Mouse (Mus musculus) small intestine, adult 2 months (tissue): Measurements from ENCODE around the gene Spc25. TPM values are rescaled to one million over a fixed set of nuclear protein-coding genes. Genes with fewer than 3 reads are reported as not detected.

Experiments used
- H3K27ac ChIP-seq: fragments of 200-500 bp; 2 replicates; pipeline ENCODE4 v1.5.1; 2012; ENCODE audit warnings: low read depth, low read length, control low read depth, inconsistent platforms; ENCODE audit not compliant: insufficient read depth
- H3K27me3 ChIP-seq: fragments of 200-500 bp; 2 replicates; pipeline ENCODE4 v1.6.1; 2012; ENCODE audit warnings: mild to moderate bottlenecking, moderate library complexity, low read length, inconsistent platforms; ENCODE audit not compliant: control insufficient read depth, insufficient read depth
- H3K36me3 ChIP-seq: fragments of 200-500 bp; 2 replicates; pipeline ENCODE4 v1.6.1; 2012; ENCODE audit warnings: mild to moderate bottlenecking, low read length, control low read depth, inconsistent platforms; ENCODE audit not compliant: control insufficient read depth, insufficient read depth
- H3K4me1 ChIP-seq: fragments of 200-500 bp; 2 replicates; pipeline ENCODE4 v1.6.1; 2012; ENCODE audit warnings: low read length, inconsistent platforms, mixed read lengths; ENCODE audit not compliant: control insufficient read depth, insufficient read depth, insufficient read length
- H3K4me3 ChIP-seq: fragments of 200-500 bp; 2 replicates; pipeline ENCODE4 v1.5.1; 2012; ENCODE audit warnings: low read depth, mild to moderate bottlenecking, control low read depth, inconsistent platforms, low read length, moderate library complexity
- CTCF ChIP-seq: fragments of 200-500 bp; IDR thresholded peaks from 2 replicates; pipeline ENCODE4 v1.5.1; 2012; ENCODE audit warnings: low read depth, mild to moderate bottlenecking, control low read depth, inconsistent platforms, low read length, moderate library complexity, mixed read lengths; ENCODE audit not compliant: insufficient replicate concordance, insufficient read length; ENCODE audit errors: extremely low read depth
- POLR2A ChIP-seq: fragments of 200-500 bp; IDR thresholded peaks from 2 replicates; pipeline ENCODE4 v1.6.1; 2012; ENCODE audit warnings: low read depth, mild to moderate bottlenecking, control low read depth, inconsistent platforms, low read length, moderate library complexity
- WGBS: fragments of 180-500 bp; shearing (Covaris S2); methylation state at CpG from one replicate; pipeline ENCODE4 v1.1.7; 2018; 5-methylcytosine and 5-hydroxymethylcytosine counted together
- polyA plus RNA-seq: library from polyadenylated mRNA; depleted of rRNA; stranded (reverse); fragments of >200 nt; gene quantifications from 2 replicates; pipeline ENCODE4 v1.2.3, GENCODE M21; 2012

The Spc25 gene
- polyA plus RNA-seq, 1 experiment, result 0.82 TPM

GRCm38 (mm10) chr2:69230137-69230536 is 24.1 kb upstream of the Spc25 start:
- Histone ChIP-seq H3K4me3 (no peak overlapping the region), H3K4me1 (no peaks in the 10 kb centered on the region), H3K36me3 (no peaks in the 10 kb centered on the region), H3K27me3 (no peaks in the 10 kb centered on the region), H3K27ac (no peak overlapping the region)
- no peak for TF ChIP-seq CTCF
- no peak for TF ChIP-seq POLR2A
- 39% methylated on average over 2 of the region's 2 CpGs for WGBS

GRCm38 (mm10) chr2:69228635-69229034 is 22.6 kb upstream of the Spc25 start:
- no peaks in the 10 kb centered on the region for H3K4me1 ChIP-seq
- TF ChIP-seq CTCF (no peak), POLR2A (no peak)
- WGBS, result 86% methylated on average over 6 of the region's 6 CpGs
- no peaks in the 10 kb centered on the region for H3K36me3 ChIP-seq
- H3K27ac ChIP-seq, result no peak overlapping the region
- no peak overlapping the region for H3K4me3 ChIP-seq
- H3K27me3 ChIP-seq, result no peaks in the 10 kb centered on the region; the same call in 1 of the 2 replicates

- H3K27me3 ChIP-seq, result no peaks in the 10 kb centered on the region; the same call in 1 of the 2 replicates
- H3K4me1 ChIP-seq, result no peaks in the 10 kb centered on the region
- H3K36me3 ChIP-seq, result no peaks in the 10 kb centered on the region
- H3K4me3 ChIP-seq, result no peak overlapping the region
- no peak overlapping the region for H3K27ac ChIP-seq
- 87% methylated on average over 9 of the region's 9 CpGs for WGBS
- TF ChIP-seq POLR2A, result no peak
- TF ChIP-seq CTCF, result no peak
Observed at GRCm38 (mm10) chr2:69226876-69227275, 20.9 kb upstream of the Spc25 start.

- TF ChIP-seq CTCF (no peak), POLR2A (no peak)
- WGBS, result 40% methylated on average over 2 of the region's 2 CpGs
Observed at GRCm38 (mm10) chr2:69224724-69225123, 18.7 kb upstream of the Spc25 start.

GRCm38 (mm10) chr2:69222815-69223214 is 16.8 kb upstream of the Spc25 start:
- no peak overlapping the region for H3K4me3 ChIP-seq
- H3K36me3 ChIP-seq, result no peaks in the 10 kb centered on the region
- H3K27ac ChIP-seq, result no peak overlapping the region
- H3K27me3 ChIP-seq, result no peaks in the 10 kb centered on the region; the same call in 1 of the 2 replicates
- H3K4me1 ChIP-seq, result no peaks in the 10 kb centered on the region
- TF ChIP-seq POLR2A (no peak), CTCF (no peak)
- whole genome bisulfite sequencing, result 85% methylated on average over 10 of the region's 10 CpGs

More at GRCm38 (mm10) chr2:69224724-69225123, 18.7 kb upstream of the Spc25 start:
- Histone ChIP-seq H3K27ac (no peak overlapping the region), H3K27me3 (no peaks in the 10 kb centered on the region; the same call in 1 of the 2 replicates), H3K36me3 (no peaks in the 10 kb centered on the region), H3K4me1 (no peaks in the 10 kb centered on the region), H3K4me3 (no peak overlapping the region)

GRCm38 (mm10) chr2:69221868-69222416 is 15.9 kb upstream of the Spc25 start:
- TF ChIP-seq POLR2A, result no peak
- Histone ChIP-seq H3K27ac (no peak overlapping the region), H3K36me3 (no peaks in the 10 kb centered on the region), H3K4me1 (no peaks in the 10 kb centered on the region), H3K27me3 (no peaks in the 10 kb centered on the region; the same call in 1 of the 2 replicates), H3K4me3 (no peak overlapping the region)
- 64% methylated on average over 5 of the region's 5 CpGs for WGBS

GRCm38 (mm10) chr2:69215242-69215641 is 9.2 kb upstream of the Spc25 start:
- Histone ChIP-seq H3K36me3 (no peaks in the 10 kb centered on the region), H3K4me3 (no peak overlapping the region), H3K4me1 (no peaks in the 10 kb centered on the region), H3K27me3 (no peaks in the 10 kb centered on the region), H3K27ac (no peak overlapping the region)
- TF ChIP-seq POLR2A (no peak), CTCF (no peak)
- WGBS, result 77% methylated on average over 7 of the region's 7 CpGs

- H3K4me1 ChIP-seq, result no peaks in the 10 kb centered on the region
- no peak overlapping the region for H3K4me3 ChIP-seq
- no peaks in the 10 kb centered on the region for H3K27me3 ChIP-seq
- no peak overlapping the region for H3K27ac ChIP-seq
- no peaks in the 10 kb centered on the region for H3K36me3 ChIP-seq
- TF ChIP-seq POLR2A (no peak), CTCF (no peak)
- WGBS, result 66% methylated on average over 10 of the region's 10 CpGs
Observed at GRCm38 (mm10) chr2:69212652-69213051, 6.7 kb upstream of the Spc25 start.
